Mouse (Mus musculus): ENCODE measurements around the gene Pde4d. TPM values are rescaled to one million over a fixed set of nuclear protein-coding genes. Genes with fewer than 3 reads are reported as not detected.

Pde4d gene
- total RNA-seq, 2 experiments from 2014 or later = 37.4 to 43.6 TPM

DNA sequence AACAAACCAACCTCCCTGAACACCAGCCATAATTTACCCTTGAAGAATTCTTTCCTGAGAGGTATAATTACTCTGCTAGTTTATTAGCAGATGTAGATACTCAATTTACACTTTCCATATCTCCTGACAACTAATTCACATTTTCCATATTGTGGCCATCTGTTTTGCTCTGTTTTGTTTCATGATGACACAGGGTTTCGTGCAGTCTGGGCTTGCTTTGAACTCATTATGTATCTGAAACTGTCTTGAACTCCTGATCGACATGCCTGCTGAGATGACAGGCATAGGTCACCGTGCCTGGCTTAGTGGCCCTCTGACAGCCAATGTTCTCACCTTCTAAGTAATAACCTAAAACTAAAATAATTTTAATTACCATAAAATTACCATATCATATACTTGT is 672.1 kb downstream of the Pde4d start:
- no peak for DNase-seq
- intact Hi-C loops (cut with DNase I) = no loop called here

DNA sequence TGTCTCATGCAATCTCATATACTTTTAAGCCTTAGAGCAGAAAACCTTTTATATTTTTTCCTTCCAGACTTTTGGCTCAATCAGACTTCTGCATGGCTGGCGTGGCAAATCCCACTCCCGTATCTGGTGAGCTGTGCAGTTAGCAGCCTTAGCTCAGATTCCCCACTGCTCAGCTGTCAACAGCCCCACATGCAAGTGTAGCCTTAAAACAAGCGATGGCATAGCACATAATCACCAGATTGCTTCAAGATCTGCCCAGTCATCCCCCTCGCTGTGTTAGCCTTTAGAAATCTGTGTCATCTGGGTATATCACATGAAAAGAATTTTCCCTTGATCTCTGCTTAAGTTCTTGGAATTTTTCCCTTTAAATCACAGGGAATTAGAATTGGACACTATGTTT is 686.7 kb downstream of the Pde4d start:
- DNase-seq = no peak
- intact Hi-C loops (cut with DNase I) = no loop called here

DNA sequence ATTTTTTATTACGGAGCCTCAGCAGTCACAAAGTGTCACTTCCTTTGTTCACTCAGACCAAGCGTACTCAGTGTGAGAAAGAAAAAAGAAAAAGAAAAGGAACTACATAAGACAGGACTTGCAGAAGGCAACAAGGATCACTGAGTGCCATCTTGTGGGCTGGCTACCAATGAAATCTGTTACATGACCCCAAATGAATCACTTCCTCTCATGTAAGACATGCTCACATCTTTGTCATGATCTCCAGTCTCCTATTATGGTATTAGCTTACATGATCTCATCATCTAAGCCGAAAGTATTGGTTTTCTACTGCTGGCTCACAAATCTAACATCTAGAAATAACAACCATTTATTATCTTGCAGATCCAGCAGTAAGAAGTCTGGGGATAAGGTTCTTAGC is 709.0 kb downstream of the Pde4d start:
- intact Hi-C loops (cut with DNase I) = no loop called here
- no peak for DNase-seq

DNA sequence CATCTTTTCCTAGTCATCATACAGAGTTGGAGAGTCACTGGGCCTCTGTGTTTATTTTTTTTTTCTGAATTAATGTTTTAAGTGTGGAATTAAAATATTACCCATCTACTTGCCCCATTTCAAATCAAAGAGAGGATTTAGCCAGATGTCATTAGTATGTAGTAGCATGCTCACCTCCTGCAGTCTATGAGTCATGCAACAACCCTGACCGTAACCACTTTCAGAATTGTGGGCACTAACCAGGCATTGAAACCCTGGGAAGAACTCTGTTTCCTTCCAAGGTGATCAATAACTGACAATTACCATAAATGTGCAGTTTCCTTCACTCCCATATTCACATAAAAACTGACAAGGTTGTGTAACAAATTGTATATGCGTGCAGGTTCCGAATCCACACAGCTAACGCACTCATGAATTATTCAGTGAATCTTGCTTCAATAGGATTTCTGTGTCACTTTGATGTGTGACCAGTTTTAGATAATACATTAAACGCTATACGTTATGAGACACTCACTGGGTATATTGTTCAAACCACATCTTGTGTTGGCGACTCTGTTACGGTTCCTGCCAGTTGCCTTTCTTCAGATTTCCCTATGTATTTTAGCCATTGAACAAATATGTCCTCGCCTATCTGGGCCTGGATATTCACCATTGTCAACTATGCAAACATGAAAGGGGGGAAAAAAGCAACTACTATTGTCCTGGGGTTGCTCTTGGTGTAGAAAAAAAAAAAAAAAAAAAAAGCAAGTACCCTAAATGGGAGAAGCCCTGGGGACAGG is 719.0 kb downstream of the Pde4d start:
- intact Hi-C loops (cut with DNase I) = no loop called here

DNA sequence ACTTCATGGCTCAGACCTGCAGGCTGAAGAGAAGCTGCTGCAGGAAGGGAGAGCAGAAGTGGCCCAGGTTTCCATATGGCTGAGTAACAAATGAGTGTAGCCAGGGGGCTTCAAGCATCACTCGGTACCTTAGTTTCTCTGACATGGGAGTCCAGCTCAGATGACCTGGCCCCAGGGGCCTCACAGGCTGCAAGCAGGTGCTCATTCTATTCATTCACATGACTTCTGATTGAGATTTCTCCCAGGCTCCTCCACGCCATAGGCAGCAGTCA is 719.5 kb downstream of the Pde4d start:
- DNase-seq = no peak
- intact Hi-C loops (cut with DNase I) = no loop called here

More for the DNA sequence above, 719.0 kb downstream of the Pde4d start:
- DNase-seq = no peak

DNA sequence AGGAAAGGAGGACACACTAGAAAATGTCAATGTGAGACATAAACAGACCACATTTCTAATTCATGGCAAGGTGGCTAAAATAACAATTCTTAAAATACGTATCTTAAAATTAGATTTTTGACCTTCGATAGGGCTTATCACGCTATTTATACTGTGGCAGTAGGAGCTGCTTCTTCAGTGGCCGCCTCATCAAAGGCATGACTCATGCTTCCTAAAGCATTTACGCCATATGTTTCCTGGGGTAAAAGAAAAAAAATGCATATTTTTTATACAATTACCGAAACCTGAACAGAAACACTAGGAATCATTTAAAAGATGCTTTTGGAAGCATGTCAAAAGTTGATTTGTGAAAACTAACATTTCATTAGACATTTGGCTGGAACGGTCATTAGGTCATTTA is 721.9 kb downstream of the Pde4d start:
- no peak for DNase-seq
- intact Hi-C loops (cut with DNase I) = no loop called here

DNA sequence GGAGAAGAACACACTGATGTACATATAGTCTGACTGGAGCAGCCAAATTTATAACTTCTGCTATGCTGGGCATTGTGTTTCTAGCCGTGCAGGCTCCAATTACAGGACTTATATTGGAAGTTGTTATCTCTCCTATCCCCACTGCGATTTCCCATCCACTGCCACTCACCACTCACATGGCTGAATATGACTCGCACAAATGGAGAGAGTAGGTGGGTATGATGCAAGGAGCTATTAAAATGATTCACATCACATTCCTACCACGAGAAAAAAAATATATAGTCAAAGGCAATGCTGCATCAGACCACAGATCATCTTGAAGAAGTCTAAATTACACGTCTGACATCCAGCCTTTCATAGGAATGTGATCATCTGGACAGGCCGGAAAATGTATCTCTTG is 725.5 kb downstream of the Pde4d start:
- intact Hi-C loops (cut with DNase I) = no loop called here
- no peak for DNase-seq

DNA sequence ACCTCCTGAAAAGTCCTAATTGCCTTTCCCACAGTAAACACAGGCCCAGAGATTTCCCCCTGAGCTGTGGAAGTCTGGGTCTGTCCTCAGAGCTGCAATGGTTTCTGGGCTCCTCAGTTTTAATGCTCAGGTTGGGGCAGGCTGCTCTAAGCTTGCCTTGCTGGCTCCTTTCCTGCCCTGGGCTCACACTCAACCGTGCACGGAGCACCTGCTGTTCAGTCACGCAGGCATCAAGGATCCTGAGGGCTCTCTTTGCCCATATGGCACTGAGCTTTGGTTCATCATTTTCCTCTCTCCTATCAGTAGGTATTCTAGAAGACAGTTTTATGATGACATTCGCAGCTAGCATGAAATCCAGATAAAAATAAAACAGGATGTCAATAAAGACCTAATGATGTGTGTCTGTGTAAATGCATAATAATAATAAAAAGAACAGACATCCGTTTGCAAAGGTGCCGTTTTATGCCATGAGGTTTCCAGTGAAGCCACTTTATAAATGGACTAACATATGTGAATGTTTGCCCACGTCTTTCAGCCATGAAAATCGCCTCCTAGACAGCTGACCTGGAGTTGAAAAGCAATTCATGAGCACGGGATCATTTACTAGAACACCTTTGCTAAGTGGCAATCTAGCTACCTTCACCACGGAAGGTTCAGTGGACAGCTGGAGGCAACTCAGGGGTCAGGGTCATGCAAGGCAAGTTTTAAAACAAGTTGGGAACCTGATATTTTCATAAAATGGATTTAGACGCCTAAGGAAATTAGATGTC is 726.3 kb downstream of the Pde4d start:
- intact Hi-C loops (cut with DNase I) = no loop called here
- no peak for DNase-seq

DNA sequence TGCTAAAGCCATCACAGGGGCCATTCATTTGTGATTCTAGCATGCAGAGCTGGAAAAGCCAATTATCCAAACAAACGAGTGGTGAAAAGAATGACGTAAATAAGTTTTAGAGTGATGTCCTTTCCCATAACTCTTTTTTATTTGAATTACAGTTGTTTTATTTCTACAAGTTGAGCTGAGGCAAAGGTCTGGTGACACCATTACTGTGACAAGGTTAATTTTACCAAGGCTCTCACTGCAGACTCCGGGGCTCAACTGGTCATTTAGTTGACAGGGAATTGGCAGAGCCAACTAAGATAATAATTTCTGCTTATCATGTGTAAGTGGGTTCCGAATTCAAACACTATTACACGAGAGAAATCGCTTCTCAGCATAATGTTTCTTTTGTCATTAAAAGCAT is 731.6 kb downstream of the Pde4d start:
- no peak for DNase-seq
- intact Hi-C loops (cut with DNase I) = no loop called here

DNA sequence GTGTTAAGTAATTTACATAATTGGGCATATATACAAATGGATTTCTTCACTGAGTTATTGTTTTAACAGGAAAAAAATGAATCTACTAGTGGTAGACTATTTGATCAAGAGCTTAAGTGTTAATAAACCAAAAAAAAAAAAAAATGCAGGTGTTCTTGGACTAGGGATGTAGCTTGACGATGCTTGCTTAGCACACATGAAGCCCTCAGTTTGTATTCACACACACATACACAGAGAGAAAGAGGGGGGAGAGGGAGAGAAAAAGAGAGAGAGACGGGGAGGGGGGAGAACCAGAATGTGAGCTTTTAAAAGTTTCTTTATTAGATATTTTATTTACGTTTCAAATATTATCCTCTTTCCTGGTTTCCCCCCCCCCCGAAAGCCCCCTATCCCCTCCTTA is 740.9 kb downstream of the Pde4d start:
- no peak for DNase-seq
- intact Hi-C loops (cut with DNase I) = no loop called here

DNA sequence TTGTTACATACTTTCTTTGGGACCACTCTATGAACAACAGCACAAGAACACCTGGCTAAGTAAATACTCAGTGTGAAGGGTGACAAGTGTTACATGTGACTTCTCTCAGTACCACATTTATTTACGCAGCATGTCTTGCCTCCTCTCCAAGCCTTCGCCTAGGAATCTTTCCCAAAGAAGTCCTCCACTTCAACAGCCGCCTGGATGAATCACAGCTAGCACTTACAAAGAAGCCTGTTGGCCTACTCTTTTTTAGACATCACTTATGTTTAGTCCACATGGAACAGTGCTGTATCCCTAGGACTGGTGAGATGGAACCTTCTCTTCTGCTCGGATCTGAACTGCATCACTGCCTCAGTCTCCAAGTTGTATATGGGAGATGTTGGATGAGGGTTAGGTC is 741.4 kb downstream of the Pde4d start:
- no peak for DNase-seq
- intact Hi-C loops (cut with DNase I) = no loop called here

DNA sequence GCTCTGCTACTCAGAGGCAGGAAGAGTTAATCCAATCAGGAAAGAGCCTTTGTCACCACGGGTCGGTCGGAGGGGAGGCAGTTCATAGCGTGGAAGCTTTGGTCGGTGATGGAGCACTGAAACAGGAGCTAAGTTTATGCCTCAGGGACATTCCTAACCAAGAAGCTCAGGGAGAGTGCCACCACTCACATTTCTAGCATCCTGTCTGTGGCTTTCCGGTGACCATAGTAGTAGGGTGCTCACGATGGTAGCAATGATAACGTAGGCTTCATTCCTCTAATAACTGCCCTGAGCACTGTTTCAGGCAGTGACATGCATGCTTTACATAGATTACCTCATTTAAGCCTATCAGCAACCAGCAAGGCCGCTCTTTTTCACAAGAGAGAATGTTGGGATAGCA is 755.8 kb downstream of the Pde4d start:
- intact Hi-C loops (cut with DNase I) = no loop called here

DNA sequence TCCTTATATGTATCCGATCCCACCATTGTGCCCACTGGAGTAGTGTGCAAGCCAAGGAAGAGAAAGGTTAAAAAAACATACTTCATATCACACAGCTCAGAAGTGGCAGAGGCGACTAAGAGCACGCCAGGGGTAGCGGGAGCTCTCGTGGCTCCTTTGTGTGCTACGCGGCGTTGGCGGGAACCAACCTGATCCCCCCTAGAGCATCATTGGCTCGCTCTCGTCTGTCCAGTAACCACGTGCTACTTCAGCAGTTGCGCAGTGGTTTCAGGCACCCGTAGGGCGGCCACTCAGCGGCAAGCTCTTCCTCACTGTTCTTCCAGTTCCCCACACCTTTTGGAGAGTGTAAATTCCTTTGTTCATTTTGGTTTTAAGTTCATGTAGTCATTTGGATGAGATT is 758.9 kb downstream of the Pde4d start:
- no peak for DNase-seq
- intact Hi-C loops (cut with DNase I) = no loop called here

More for the DNA sequence above, 755.8 kb downstream of the Pde4d start:
- DNase-seq = no peak

DNA sequence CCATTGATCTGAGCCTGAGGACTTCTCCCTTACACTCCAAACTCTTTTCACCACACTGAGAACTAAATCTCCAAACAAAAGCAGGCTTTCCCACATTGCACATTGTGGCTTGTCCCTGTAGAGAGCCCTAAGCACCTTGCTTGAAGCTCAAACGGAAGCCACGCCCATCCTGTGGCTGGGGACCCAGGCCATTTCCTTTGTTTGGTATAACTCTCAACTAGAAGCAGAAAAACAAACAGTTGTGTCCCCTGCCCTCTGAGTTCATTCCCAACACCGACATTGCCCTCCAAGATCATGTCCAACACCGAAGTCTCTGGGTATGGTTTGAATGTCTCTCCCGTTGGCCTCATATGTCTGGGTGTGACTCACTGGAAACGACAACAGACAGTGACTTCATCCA is 759.7 kb downstream of the Pde4d start:
- intact Hi-C loops (cut with DNase I) = no loop called here
- DNase-seq = no peak

DNA sequence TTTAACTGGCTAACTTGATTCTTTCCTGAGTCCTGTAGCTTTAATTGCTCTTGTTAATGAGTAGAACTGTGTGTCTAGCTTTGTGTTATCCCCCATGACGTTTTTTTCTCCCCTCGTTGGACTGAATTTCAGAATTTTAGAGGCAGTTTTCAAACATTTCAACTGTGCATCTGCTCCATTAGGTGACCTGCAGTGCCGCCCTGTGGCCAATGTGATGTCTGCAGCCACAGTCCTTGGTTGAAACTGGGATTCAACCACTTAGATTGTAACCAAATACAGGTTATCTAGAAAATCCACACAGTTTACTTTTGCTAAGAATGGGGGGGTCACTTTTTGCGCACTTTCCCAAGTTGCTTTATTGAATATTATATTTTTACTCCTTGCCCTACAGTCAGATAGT is 760.7 kb downstream of the Pde4d start:
- peak; percentile 72 to 86 for DNase-seq
- intact Hi-C loops (cut with DNase I) = loop anchor here (2.0 to 10.0 kb wide), 3 partner anchors 488 to 864 kb away; no protein-coding TSS in a partner anchor

DNA sequence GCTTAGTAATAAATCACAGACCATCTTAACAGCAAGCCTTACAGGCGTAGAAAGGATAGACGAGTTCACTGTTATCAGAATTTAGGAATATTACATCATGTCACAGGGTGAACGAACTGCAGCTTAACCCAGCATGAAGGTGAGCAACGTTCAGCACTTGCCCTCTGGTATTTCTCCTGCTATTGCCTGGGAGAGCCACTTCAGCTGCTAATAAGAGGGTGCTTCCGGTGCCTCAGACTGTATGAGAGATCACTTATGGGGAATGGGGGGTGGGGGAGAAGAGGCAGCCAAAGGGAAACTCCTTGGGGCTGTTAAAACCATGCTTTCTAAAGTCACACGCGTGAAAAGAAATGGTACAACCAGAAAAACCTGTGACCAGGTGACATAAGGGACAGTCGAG is 761.7 kb downstream of the Pde4d start:
- no peak for DNase-seq
- intact Hi-C loops (cut with DNase I) = loop anchor here (1.0 to 10.0 kb wide), 4 partner anchors 330 to 865 kb away; no protein-coding TSS in a partner anchor

DNA sequence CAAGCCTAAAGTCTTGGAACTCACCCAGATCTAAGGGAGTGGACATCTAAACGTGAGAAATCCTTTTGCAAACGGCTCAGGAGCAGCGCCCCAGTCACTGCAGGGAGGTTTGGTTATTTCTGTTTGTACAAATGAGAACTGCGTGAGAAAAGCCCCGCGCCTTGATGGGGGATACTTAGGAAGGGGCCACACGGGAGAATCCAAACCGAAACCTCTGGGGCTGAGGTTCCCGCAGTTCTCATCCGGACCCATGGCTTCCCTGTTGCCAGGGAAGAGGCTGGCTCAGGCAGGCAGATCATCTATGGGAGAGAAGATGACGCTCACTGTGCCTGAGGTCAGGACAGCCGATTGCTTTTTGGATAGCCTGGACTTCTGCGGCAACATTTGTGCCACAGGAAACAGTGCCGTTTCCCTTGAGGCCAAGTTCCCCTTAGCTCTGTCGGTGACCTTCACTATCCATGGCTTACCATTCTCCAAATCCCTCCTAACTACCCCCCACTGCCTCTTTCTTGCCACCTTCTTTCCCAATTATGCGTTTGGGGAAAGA is 762.3 kb downstream of the Pde4d start:
- intact Hi-C loops (cut with DNase I) = loop anchor here (1.0 to 10.0 kb wide), 5 partner anchors 331 to 1021 kb away; no protein-coding TSS in a partner anchor

DNA sequence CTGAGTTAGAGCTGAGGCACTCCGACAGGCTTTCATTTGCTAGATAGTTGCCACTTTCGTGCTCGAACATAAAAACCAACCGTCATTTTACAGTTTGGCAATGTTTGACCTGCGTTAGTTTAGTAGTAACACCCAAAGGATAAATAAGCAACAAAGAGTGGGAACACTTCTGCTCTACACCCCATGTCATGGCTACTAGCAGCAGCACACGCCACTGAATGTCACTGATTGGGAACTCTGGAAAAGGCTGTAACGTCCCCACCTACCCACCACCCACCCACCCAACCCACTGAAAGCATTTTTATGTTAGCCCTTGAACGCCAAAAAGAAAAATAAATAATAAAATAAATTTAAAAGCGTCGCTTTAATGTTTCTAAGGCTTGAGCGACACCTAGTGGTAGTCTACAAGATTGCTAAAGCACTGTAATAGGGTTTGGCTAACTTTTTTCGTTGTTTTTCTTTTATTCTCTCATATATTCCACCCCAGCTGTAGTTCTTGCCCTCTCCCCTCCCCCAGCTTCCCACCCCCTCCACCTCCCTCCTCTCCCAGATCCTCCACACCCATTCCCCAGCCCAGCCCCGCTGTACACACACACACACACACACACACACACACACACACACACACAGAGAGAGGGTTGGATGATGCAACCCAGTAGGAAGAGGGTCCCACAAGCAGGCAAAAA is 763.2 kb downstream of the Pde4d start:
- no peak for DNase-seq
- intact Hi-C loops (cut with DNase I) = loop anchor here (2.0 to 10.0 kb wide), 3 partner anchors 491 to 1022 kb away; no protein-coding TSS in a partner anchor

More for the DNA sequence above, 762.3 kb downstream of the Pde4d start:
- no peak for DNase-seq

DNA sequence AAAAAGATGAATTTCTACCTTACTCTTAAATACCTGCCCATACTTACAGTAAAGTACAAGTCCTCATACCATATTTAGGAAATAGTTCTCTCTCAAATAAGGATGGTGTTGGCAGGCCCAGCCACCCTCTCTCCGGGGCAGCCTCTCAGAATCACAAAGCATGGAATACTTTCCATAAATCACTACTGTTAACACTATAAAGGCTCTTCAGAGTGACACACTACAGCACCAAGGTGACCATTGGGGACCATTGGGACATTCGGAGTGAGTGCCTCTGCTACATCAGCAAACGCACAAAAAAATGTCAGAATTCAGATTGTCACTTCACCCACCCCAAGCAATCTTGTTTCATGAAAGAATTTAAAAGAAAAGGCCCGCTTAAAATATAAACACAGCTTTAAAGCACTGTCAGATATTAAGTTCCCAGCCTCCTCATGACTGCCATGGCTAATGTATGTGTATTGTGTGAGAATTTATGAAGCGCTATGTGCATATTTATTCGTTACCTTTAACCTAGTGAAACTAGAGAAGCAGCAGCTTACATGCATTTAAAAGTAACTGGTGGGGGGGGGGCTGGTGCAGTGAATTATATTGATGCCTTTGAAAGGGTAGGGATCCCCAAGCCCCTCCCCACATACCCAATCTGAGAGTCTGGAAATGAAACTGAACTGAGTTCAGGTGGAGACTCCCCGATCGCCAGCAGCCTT is 769.4 kb downstream of the Pde4d start:
- intact Hi-C loops (cut with DNase I) = loop anchor here (10.0 kb wide), 1 partner anchor 834 kb away; no protein-coding TSS in a partner anchor
- DNase-seq = no peak

DNA sequence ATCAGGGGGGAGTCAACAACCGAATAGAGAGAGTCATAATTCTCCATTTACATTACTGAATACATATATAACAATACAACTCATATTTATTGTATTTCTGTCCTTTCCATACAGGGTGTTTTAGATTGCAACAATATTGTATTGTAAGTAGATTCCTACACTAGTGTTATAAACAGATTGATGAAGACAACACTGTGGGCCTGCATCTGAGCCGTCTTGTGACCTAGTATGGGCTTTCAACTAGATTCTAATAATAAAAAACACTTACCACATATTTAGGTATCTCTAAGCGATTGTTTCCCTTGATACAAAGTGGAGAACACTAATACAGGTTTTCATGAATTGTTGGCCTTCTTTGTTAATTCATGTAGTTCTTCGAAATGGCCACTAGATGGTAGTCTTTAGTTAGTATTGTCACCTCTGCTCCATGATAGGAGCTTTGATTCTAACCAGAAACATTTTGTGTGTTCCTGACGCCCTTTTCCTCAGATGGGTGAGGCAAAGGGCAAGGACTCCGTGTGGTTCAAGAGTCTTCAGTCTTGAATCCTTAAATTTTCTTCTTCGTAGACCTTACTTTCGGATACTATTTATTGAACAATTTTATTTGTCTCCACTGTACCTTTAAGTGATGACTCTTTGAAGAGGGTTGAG is 779.3 kb downstream of the Pde4d start:
- peak; percentile 34 to 46 for DNase-seq
- intact Hi-C loops (cut with DNase I) = loop anchor here (1.0 to 5.0 kb wide), 5 partner anchors 114 to 508 kb away; no protein-coding TSS in a partner anchor

All from heart, postnatal 36 days (tissue).